Mouse (Mus musculus) CH12.LX (cell line): ENCODE results near the gene Brd3. TPM values are rescaled to one million over a fixed set of nuclear protein-coding genes. Genes with fewer than 3 reads are reported as not detected.

Experiments used
- DNase-seq: peaks from one replicate; pipeline ENCODE4 v3.0.0-alpha.2; 2013; ENCODE audit errors: extremely low read depth
- H3K27ac ChIP-seq: 2 replicates; pipeline ENCODE4 v1.5.1; 2012; ENCODE audit warnings: low read depth, mild to moderate bottlenecking, control low read depth, moderate library complexity; ENCODE audit not compliant: insufficient read depth
- H3K27me3 ChIP-seq: replicated peaks from 2 replicates; pipeline ENCODE3; 2012; ENCODE audit warnings: inconsistent platforms
- H3K36me3 ChIP-seq, 2 experiments: replicated peaks in 1 of 2; 2 replicates each; pipeline versions ENCODE3 to v1.6.1; 2012; ENCODE audit warnings: inconsistent platforms in 1 of 2, low read length in 1 of 2, mild to moderate bottlenecking in 1 of 2, mixed read lengths in 1 of 2, moderate library complexity in 1 of 2; ENCODE audit not compliant: control insufficient read depth in 1 of 2, insufficient read depth in 1 of 2
- H3K4me1 ChIP-seq, 2 experiments: 2 replicates each; pipeline ENCODE4 v1.6.1; 2012; ENCODE audit warnings: inconsistent platforms in 1 of 2, moderate library complexity in 1 of 2; ENCODE audit not compliant: insufficient read depth in 2 of 2, control insufficient read depth in 1 of 2
- H3K4me2 ChIP-seq: 2 replicates; pipeline ENCODE4 v1.6.1; 2012; ENCODE audit warnings: low read depth, mild to moderate bottlenecking, control low read depth; ENCODE audit not compliant: poor library complexity, insufficient read depth, severe bottlenecking
- H3K4me3 ChIP-seq, 3 experiments: fragments of 150-350 bp in 1 of 3; sonication (generic) in 1 of 3; replicated peaks in 1 of 3; 2 replicates each; pipeline versions ENCODE3 to v1.5.1; 2011 to 2012; ENCODE audit warnings: low read depth in 2 of 3, low read length in 2 of 3, mild to moderate bottlenecking in 2 of 3, moderate library complexity in 2 of 3, control low read depth in 1 of 3, improper control_type of control experiment in 1 of 3, inconsistent platforms in 1 of 3, mixed read lengths in 1 of 3; ENCODE audit not compliant: poor library complexity in 1 of 3
- H3K79me2 ChIP-seq: replicated peaks from 2 replicates; pipeline ENCODE4 v1.6.1; 2012; ENCODE audit warnings: mild to moderate bottlenecking, moderate library complexity; ENCODE audit not compliant: control insufficient read depth, poor library complexity, insufficient read depth, severe bottlenecking; ENCODE audit errors: extremely low read depth
- H3K9ac ChIP-seq: 2 replicates; pipeline ENCODE4 v1.6.1; 2012; ENCODE audit warnings: low read depth, mild to moderate bottlenecking, control low read depth, moderate library complexity; ENCODE audit not compliant: insufficient read depth
- H3K9me3 ChIP-seq: replicated peaks from 2 replicates; pipeline ENCODE3; 2012; ENCODE audit warnings: low read length, inconsistent platforms, mixed read lengths
- BHLHE40 ChIP-seq: IDR thresholded peaks from 2 replicates; pipeline ENCODE4 v1.6.1; 2011; ENCODE audit warnings: mild to moderate bottlenecking, low read depth, low read length, improper control_type of control experiment
- CHD1 ChIP-seq: IDR thresholded peaks from 2 replicates; pipeline ENCODE4 v1.6.1; 2012; ENCODE audit warnings: low read depth, low read length, improper control_type of control experiment, inconsistent platforms
- CHD2 ChIP-seq: IDR thresholded peaks from 2 replicates; pipeline ENCODE4 v1.6.1; 2011; ENCODE audit warnings: low read length, improper control_type of control experiment
- CTCF ChIP-seq, 2 experiments: IDR thresholded peaks in 1 of 2; conservative IDR thresholded peaks in 1 of 2; 2 replicates each; pipeline ENCODE4 v1.5.1; 2011 to 2012; ENCODE audit warnings: low read depth in 2 of 2, low read length in 2 of 2, improper control_type of control experiment in 1 of 2, inconsistent platforms in 1 of 2, mild to moderate bottlenecking in 1 of 2, moderate library complexity in 1 of 2
- EP300 ChIP-seq: IDR thresholded peaks from 2 replicates; pipeline ENCODE4 v1.6.1; 2011; ENCODE audit warnings: low read length, improper control_type of control experiment
- ETS1 ChIP-seq: conservative IDR thresholded peaks from 2 replicates; pipeline ENCODE4 v1.6.1; 2012; ENCODE audit warnings: low read depth, mild to moderate bottlenecking, inconsistent platforms, low read length, improper control_type of control experiment, moderate library complexity
- GABPA ChIP-seq: IDR thresholded peaks from 2 replicates; pipeline ENCODE4 v1.6.1; 2012; ENCODE audit warnings: low read depth, low read length, improper control_type of control experiment, inconsistent platforms; ENCODE audit not compliant: insufficient replicate concordance
- HCFC1 ChIP-seq: IDR thresholded peaks from 2 replicates; pipeline ENCODE4 v1.6.1; 2012; ENCODE audit warnings: low read depth, mild to moderate bottlenecking, inconsistent platforms, low read length, improper control_type of control experiment
- IRF4 ChIP-seq: IDR thresholded peaks from 2 replicates; pipeline ENCODE4 v1.6.1; 2014; ENCODE audit warnings: low read depth, mild to moderate bottlenecking, inconsistent platforms, low read length, improper control_type of control experiment
- JUN ChIP-seq: IDR thresholded peaks from 2 replicates; pipeline ENCODE4 v1.6.1; 2011; ENCODE audit warnings: low read depth, mild to moderate bottlenecking, low read length, improper control_type of control experiment, moderate library complexity; ENCODE audit not compliant: insufficient read depth
- JUND ChIP-seq: conservative IDR thresholded peaks from 2 replicates; pipeline ENCODE4 v1.6.1; 2011; ENCODE audit warnings: low read depth, low read length, improper control_type of control experiment
- KAT2A ChIP-seq: IDR thresholded peaks from 2 replicates; pipeline ENCODE4 v1.6.1; 2012; ENCODE audit warnings: low read length, improper control_type of control experiment, inconsistent platforms; ENCODE audit not compliant: insufficient replicate concordance
- MAFK ChIP-seq: IDR thresholded peaks from 2 replicates; pipeline ENCODE4 v1.6.1; 2011; ENCODE audit warnings: low read length, improper control_type of control experiment; ENCODE audit not compliant: insufficient replicate concordance
- MAX ChIP-seq: IDR thresholded peaks from 2 replicates; pipeline ENCODE4 v1.6.1; 2011; ENCODE audit warnings: low read length, improper control_type of control experiment
- MXI1 ChIP-seq: IDR thresholded peaks from 2 replicates; pipeline ENCODE4 v1.6.1; 2011; ENCODE audit warnings: mild to moderate bottlenecking, low read depth, low read length, improper control_type of control experiment
- NELFE ChIP-seq: IDR thresholded peaks from 2 replicates; pipeline ENCODE4 v1.6.1; 2011; ENCODE audit warnings: low read depth, low read length, improper control_type of control experiment
- NRF1 ChIP-seq: IDR thresholded peaks from 2 replicates; pipeline ENCODE4 v1.6.1; 2014; ENCODE audit warnings: low read depth, mild to moderate bottlenecking, inconsistent platforms, low read length, improper control_type of control experiment, moderate library complexity
- RAD21 ChIP-seq: IDR thresholded peaks from 2 replicates; pipeline ENCODE4 v1.6.1; 2011; ENCODE audit warnings: low read depth, mild to moderate bottlenecking, low read length, improper control_type of control experiment, moderate library complexity
- UBTF ChIP-seq: IDR thresholded peaks from 2 replicates; pipeline ENCODE4 v1.6.1; 2012; ENCODE audit warnings: low read depth, mild to moderate bottlenecking, inconsistent platforms, low read length, improper control_type of control experiment, moderate library complexity
- ZC3H11A ChIP-seq: IDR thresholded peaks from 2 replicates; pipeline ENCODE4 v1.6.1; 2012; ENCODE audit warnings: low read depth, mild to moderate bottlenecking, inconsistent platforms, low read length, improper control_type of control experiment
- ZKSCAN1 ChIP-seq: IDR thresholded peaks from 2 replicates; pipeline ENCODE4 v1.6.1; 2012; ENCODE audit warnings: low read depth, inconsistent platforms, low read length, improper control_type of control experiment, borderline replicate concordance
- ZMIZ1 ChIP-seq: IDR thresholded peaks from 2 replicates; pipeline ENCODE4 v1.6.1; 2012; ENCODE audit warnings: low read depth, mild to moderate bottlenecking, inconsistent platforms, low read length, improper control_type of control experiment
- dilution Hi-C: fragments of 300-500 bp; cut with MboI; formaldehyde crosslinking; loops from 2 replicates; pipeline ENCODE4 v1.14.3; 2020; ENCODE audit warnings: low sequenced_read_pairs; ENCODE audit not compliant: extremely low pct_unique_long_range_greater_than_20kb, extremely low pct_ligation_motif_present
- in situ Hi-C: fragments of 300-500 bp; cut with MboI; formaldehyde crosslinking; loops from 3 replicates; pipeline ENCODE4 v1.14.3; 2019; ENCODE audit warnings: low sequenced_read_pairs, low pct_ligation_motif_present, low pct_unique_long_range_greater_than_20kb, mixed read lengths
- polyA plus RNA-seq: library from polyadenylated mRNA; unstranded; fragments of >175 nt; gene quantifications from 2 replicates; pipeline ENCODE4 v1.2.1, GENCODE M21; 2012; ENCODE audit warnings: low read depth; ENCODE audit not compliant: insufficient read length
- total RNA-seq, 2 experiments: library from RNA; depleted of rRNA; stranded (reverse); fragments of 300-350 nt in 1 of 2; fragments of >200 nt in 1 of 2; gene quantifications; 2 replicates each; pipeline ENCODE4 v1.2.3; 2012 to 2014

Brd3 gene
- total and polyA plus RNA-seq, 3 experiments, result 2.5 to 17.1 (median 6.6) TPM

DNA sequence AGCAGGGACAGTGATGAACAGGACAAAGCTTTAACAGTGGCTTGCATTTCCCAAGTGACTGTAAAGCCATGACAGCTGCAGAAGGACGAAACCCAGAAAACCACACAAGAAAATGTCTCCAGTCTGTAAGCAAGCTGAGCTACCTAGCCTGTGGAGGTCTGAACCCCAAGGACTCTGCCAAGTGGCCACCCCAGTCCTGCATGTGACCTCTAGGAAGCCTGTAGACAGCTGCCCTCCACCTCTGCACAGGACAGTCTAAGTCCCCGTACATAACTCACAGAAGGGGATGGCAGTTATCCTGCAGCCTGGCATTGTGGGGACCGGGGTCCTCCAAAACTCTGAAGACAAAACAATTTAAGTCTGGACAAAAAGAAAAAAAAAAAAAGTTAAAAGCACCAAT lies 61.6 kb downstream of the Brd3 start:
- Histone ChIP-seq H3K79me2 (no peaks in the 10 kb centered on the region), H3K9ac (no peak overlapping the region), H3K36me3 (peaks cover 32 to 58% of the 10 kb centered on the region in 2 experiments), H3K27me3 (no peaks in the 10 kb centered on the region), H3K4me3 (no peak overlapping the region), H3K4me1 (peaks cover 5 to 13% of the 10 kb centered on the region in 2 experiments; a peak in 2 of 4 replicates), H3K4me2 (no peak overlapping the region), H3K27ac (no peak overlapping the region), H3K9me3 (no peaks in the 10 kb centered on the region)
- TF ChIP-seq JUN (no peak), NELFE (no peak), MAX (no peak), RAD21 (no peak), ETS1 (no peak), ZKSCAN1 (no peak), CHD1 (no peak)
- dilution Hi-C loops, result no loop called here
- in situ Hi-C loops, result loop anchor here (25.0 kb wide), 1 partner anchor 359 kb away; the partner anchor contains the start of gene Adamtsl2
- no peak for DNase-seq

GRCm38 (mm10) chr2:27443450-27443708 lies 64.1 kb downstream of the Brd3 start:
- H3K27me3 ChIP-seq, result no peaks in the 10 kb centered on the region
- no peak overlapping the region for H3K9ac ChIP-seq
- H3K79me2 ChIP-seq, result no peaks in the 10 kb centered on the region
- TF ChIP-seq HCFC1 (no peak), BHLHE40 (no peak), MAFK (no peak), GABPA (no peak), ZMIZ1 (no peak), JUND (no peak), RAD21 (no peak), MXI1 (no peak), ZC3H11A (no peak), UBTF (no peak), CHD2 (no peak), EP300 (no peak), NRF1 (no peak), IRF4 (no peak), CTCF (conservative IDR thresholded peaks at IDR 0.05 in 1 of 2, IDR thresholded peaks at IDR 0.05 in 1 of 2; ENCODE audit: low read depth in 2 of 2, low read length in 2 of 2) (no peak), JUN (no peak), KAT2A (no peak), ETS1 (no peak)
- DNase-seq, result no peak
- H3K27ac ChIP-seq, result no peak overlapping the region
- H3K36me3 ChIP-seq, result peaks cover 11 to 32% of the 10 kb centered on the region in 2 experiments
- no peak overlapping the region for H3K4me2 ChIP-seq
- no peaks in the 10 kb centered on the region for H3K9me3 ChIP-seq
- dilution Hi-C loops, result no loop called here
- peaks cover 9 to 18% of the 10 kb centered on the region in 2 experiments for H3K4me1 ChIP-seq
- in situ Hi-C loops, result loop anchor here (25.0 kb wide), 1 partner anchor 356 kb away; the partner anchor contains the start of gene Adamtsl2
- H3K4me3 ChIP-seq, result no peak overlapping the region
